Mouse (Mus musculus) spleen, postnatal 4 days (tissue): ENCODE data around the gene Ctsr.
"Not testable (repeated sequence)": the region's sequence is repeated elsewhere in the genome, so short reads cannot be mapped to it uniquely, and the experiment has no call there.

Experiments
- DNase-seq, 2 experiments: peaks; one replicate each; pipeline ENCODE4 v3.0.0; 2022; ENCODE audit warnings: low spot score in 2 of 2

Gene Ctsr

GRCm38 (mm10) chr13:61164156-61164555 is at the start of gene Ctsr:
Ctsr (minus strand) TSS chr13:61164256.
- no peak for DNase-seq

DNA sequence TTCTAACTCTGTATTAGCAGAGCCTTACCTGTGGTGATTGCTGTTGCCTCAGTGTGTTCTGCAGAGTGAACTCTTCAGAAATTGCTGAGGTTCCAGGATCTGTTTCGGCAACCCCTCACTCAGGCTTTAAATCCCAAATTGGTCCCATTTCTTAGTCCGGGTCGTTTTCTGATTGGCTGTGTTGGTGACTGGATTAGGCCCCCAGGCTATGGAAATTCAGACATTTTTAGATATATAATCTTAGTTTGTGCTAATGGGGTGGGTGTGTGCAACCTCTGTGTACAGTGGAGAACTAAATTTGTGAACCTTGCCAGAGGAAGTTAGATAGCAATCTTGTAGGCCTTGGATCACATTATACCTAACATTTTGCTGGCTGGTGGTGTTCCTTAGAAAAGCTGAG is 39.3 kb upstream of the Ctsr start, which contains the start of gene Cts6:
TSS of gene Cts6 (minus strand) at position 101 of the 400 bp plus-strand sequence.
- DNase-seq: no peak

GRCm38 (mm10) chr13:61185151-61185933 is 21.3 kb upstream of the Ctsr start:
- not testable (repeated sequence) for DNase-seq

- DNase-seq: no peak
Observed at GRCm38 (mm10) chr13:61164622-61165021, 566 bp upstream of the Ctsr start.
